9 mouse cellular contexts compared by ENCODE assay signal in the genomic region with DNA sequence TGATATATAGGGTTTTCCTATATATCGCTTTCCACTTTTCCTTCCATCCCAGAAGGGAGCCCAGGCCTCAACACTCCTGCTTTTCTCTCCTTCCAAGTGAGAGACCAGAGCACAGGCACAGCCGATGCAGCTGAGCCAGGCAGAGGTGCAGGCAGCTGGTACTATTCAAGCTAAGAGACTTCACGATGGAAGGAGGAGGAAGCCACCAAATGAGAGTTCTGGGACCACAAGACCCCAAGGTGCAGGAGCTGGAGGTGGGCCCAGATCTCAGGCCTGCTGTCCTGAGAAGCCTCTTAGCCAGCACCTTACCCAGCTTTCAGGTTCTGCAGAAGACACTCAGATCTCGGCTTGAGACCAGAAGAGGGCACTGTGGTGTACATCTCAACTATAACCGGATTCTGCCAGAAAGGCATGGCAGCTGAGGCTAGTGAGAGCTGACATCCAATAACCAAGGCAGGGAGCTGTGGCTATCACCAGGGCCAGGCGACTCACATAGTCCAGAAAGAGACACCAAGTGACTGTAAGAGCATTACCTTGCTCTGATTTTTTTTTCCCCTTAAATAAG. TPM values are rescaled to one million over a fixed set of nuclear protein-coding genes. Genes with fewer than 3 reads are reported as not detected.
DNase-seq lines count a peak whose midpoint lies in the region; ATAC-seq and TF ChIP-seq lines count a peak whose summit lies in the region.
"Had no signal": no experiment of that assay in that cellular context is flagged by ENCODE, and none has a peak within 500 bp of the region (broad histone marks: within the 10 kb centered on the region; RNA-seq: fewer than 3 reads in every experiment).

No protein-coding gene starts in this region.

- intact Hi-C loops in heart, postnatal 14 days (cut with DNase I): loop anchor here (2.0 to 5.0 kb wide), 4 partner anchors 17 to 368 kb away; a partner anchor contains a TSS

- TF ChIP-seq CTCF in ES-Bruce4 (IDR thresholded peaks at IDR 0.05; ENCODE audit: low read depth, low read length): peak; percentile 32

- no peaks in the 10 kb centered on the region for H3K27me3 ChIP-seq in ES-Bruce4 (ENCODE audit: control insufficient read depth, insufficient read depth, low read length, poor library complexity, severe bottlenecking)
- H3K27me3 ChIP-seq in forebrain, embryonic 10.5 days (ENCODE audit: poor library complexity, severe bottlenecking): no peaks in the 10 kb centered on the region

- WGBS in forebrain, embryonic 10.5 days: 59% methylated on average over 6 of the region's 6 CpGs

- H3K27ac ChIP-seq in ES-Bruce4 (ENCODE audit: insufficient read depth, low read length): no peak overlapping the region
- no peak overlapping the region for H3K27ac ChIP-seq in forebrain, embryonic 10.5 days

- TF ChIP-seq POLR2A in ES-Bruce4 (IDR thresholded peaks at IDR 0.05; ENCODE audit: insufficient read depth, low read length): no peak

- no peaks in the 10 kb centered on the region for H3K4me1 ChIP-seq in ES-Bruce4 (ENCODE audit: control insufficient read depth, insufficient read depth, low read length)
- H3K4me1 ChIP-seq in forebrain, embryonic 10.5 days: peaks cover 33% of the 10 kb centered on the region

- DNase-seq in heart, postnatal 4 days: peak; percentile 55
- no peak for DNase-seq in heart, postnatal 14 days
- DNase-seq in cerebellum, adult 8-10 months: peak; percentile 37
- DNase-seq in kidney, postnatal 14 days: peak; percentile 68
- peak; percentile 61 to 63 for DNase-seq in thymus, postnatal 36 days
- no peak for DNase-seq in forebrain, embryonic 10.5 days (ENCODE audit: extremely low spot score, low spot score)

- H3K36me3 ChIP-seq in ES-Bruce4 (ENCODE audit: control insufficient read depth, insufficient read depth, low read length, poor library complexity, severe bottlenecking): no peaks in the 10 kb centered on the region
- peaks cover 71% of the 10 kb centered on the region for H3K36me3 ChIP-seq in forebrain, embryonic 10.5 days (replicated peaks)

- peak; percentile 14; the same call in 1 of the 2 replicates for ATAC-seq in megakaryocyte progenitor cell, adult 5-6 weeks (replicated peaks; ENCODE audit: poor library complexity)

- no peak overlapping the region for H3K9ac ChIP-seq in ES-Bruce4 (ENCODE audit: low read depth, poor library complexity, severe bottlenecking)

- H3K4me3 ChIP-seq in ES-Bruce4 (ENCODE audit: low read depth, low read length): no peak overlapping the region
- no peak overlapping the region for H3K4me3 ChIP-seq in forebrain, embryonic 10.5 days
- H3K4me3 ChIP-seq: myocyte had no signal

- no peak for TF ChIP-seq EP300 in ES-Bruce4 (IDR thresholded peaks at IDR 0.05; ENCODE audit: insufficient read depth, low read depth, low read length)

- H3K9me3 ChIP-seq in ES-Bruce4 (replicated peaks; ENCODE audit: control insufficient read depth, insufficient read depth, low read length, poor library complexity, severe bottlenecking): no peaks in the 10 kb centered on the region
- H3K9me3 ChIP-seq in forebrain, embryonic 10.5 days: no peaks in the 10 kb centered on the region

RNA-seq across cellular contexts. Expression of a gene that starts 2.1 kb away (rescaled TPM):
- 1 to 10 TPM; 5.5 to 6.7 TPM for total RNA-seq in heart, postnatal 4 days (2021)
- 1 to 10 TPM; 5.9 to 7.1 TPM for total RNA-seq in heart, postnatal 14 days (2021)
- polyA plus RNA-seq in ES-Bruce4 (2011; ENCODE audit: insufficient read depth, insufficient read length, low read depth, missing spikeins): 9.7 and 10.2 TPM in 2 replicates
- 5.1 and 5.6 TPM in 2 replicates for total RNA-seq in megakaryocyte progenitor cell, adult 5-6 weeks (2015)
- 2.5 and 2.9 TPM in 2 replicates for total RNA-seq in megakaryocyte progenitor cell, adult 5-6 weeks (2017)
- polyA plus RNA-seq in forebrain, embryonic 10.5 days (2016; fragmentation: Nextera tagmentation; extraction: Ambion mirVana): 17.5 and 18.7 TPM in 2 replicates

RNA-seq across cellular contexts. Expression of a gene that starts 17.0 kb away (rescaled TPM):
- total RNA-seq in heart, postnatal 4 days (2021): 10 to 100 TPM in 1 of 2 experiments, 1 to 10 TPM in 1; 4.6 to 10.6 TPM
- 10 to 100 TPM; 19.4 to 28.1 TPM for total RNA-seq in heart, postnatal 14 days (2021)
- polyA plus RNA-seq in ES-Bruce4 (2011; ENCODE audit: insufficient read depth, insufficient read length, low read depth, missing spikeins): 3.0 and 5.4 TPM in 2 replicates
- 0.10 and 1.2 TPM in 2 replicates for total RNA-seq in megakaryocyte progenitor cell, adult 5-6 weeks (2015)
- 0.33 and 0.88 TPM in 2 replicates for total RNA-seq in megakaryocyte progenitor cell, adult 5-6 weeks (2017)
- polyA plus RNA-seq in forebrain, embryonic 10.5 days (2016; fragmentation: Nextera tagmentation; extraction: Ambion mirVana): 1.7 and 2.2 TPM in 2 replicates

RNA-seq across cellular contexts. Expression of a gene that starts 30.7 kb away (rescaled TPM):
- 10 to 100 TPM; 19.1 to 22.7 TPM for total RNA-seq in heart, postnatal 4 days (2021)
- total RNA-seq in heart, postnatal 14 days (2021): 10 to 100 TPM; 13.3 to 15.9 TPM
- polyA plus RNA-seq in ES-Bruce4 (2011; ENCODE audit: insufficient read depth, insufficient read length, low read depth, missing spikeins): 29.9 and 32.8 TPM in 2 replicates
- 5.8 and 6.1 TPM in 2 replicates for total RNA-seq in megakaryocyte progenitor cell, adult 5-6 weeks (2015)
- 20.5 and 22.7 TPM in 2 replicates for total RNA-seq in megakaryocyte progenitor cell, adult 5-6 weeks (2017)
- polyA plus RNA-seq in forebrain, embryonic 10.5 days (2016; fragmentation: Nextera tagmentation; extraction: Ambion mirVana): 12.0 TPM in 2 replicates

RNA-seq across cellular contexts. Expression of a gene that starts 40.0 kb away (rescaled TPM):
- total RNA-seq in heart, postnatal 4 days (2021): not detected
- total RNA-seq in heart, postnatal 14 days (2021): not detected
- polyA plus RNA-seq in ES-Bruce4 (2011; ENCODE audit: insufficient read depth, insufficient read length, low read depth, missing spikeins): 0.69 and 0.94 TPM in 2 replicates
- not detected in 2 replicates for total RNA-seq in megakaryocyte progenitor cell, adult 5-6 weeks (2015)
- not detected in 2 replicates for total RNA-seq in megakaryocyte progenitor cell, adult 5-6 weeks (2017)
- polyA plus RNA-seq in forebrain, embryonic 10.5 days (2016; fragmentation: Nextera tagmentation; extraction: Ambion mirVana): not detected in 2 replicates
- polyA plus RNA-seq: myocyte had no signal

Comparison
In these comparisons a context has a peak if more than half of its experiments do, and no peak if none do; other contexts are left out.
1. DNase-seq: peak in heart, postnatal 4 days (single experiment), cerebellum, adult 8-10 months (single experiment), kidney, postnatal 14 days (single experiment) and thymus, postnatal 36 days (2 of 2); none in heart, postnatal 14 days (0 of 2) and forebrain, embryonic 10.5 days (single experiment).